Mouse (Mus musculus) liver, embryonic 14.5 days (tissue): ENCODE results near the gene Gsdmc4.
"Not testable (repeated sequence)": the region's sequence is repeated elsewhere in the genome, so short reads cannot be mapped to it uniquely, and the experiment has no call there.

Experiments
- CTCF ChIP-seq: IDR thresholded peaks from 2 replicates; pipeline ENCODE4 v1.5.1; 2016; ENCODE audit warnings: antibody characterized with exemption, low read depth, control low read depth
- EP300 ChIP-seq: IDR thresholded peaks from 2 replicates; pipeline ENCODE4 v1.6.1; 2016; ENCODE audit warnings: antibody characterized with exemption, low read depth

- TF ChIP-seq CTCF, EP300: not testable (repeated sequence)
These were observed 35.9 kb downstream of the Gsdmc4 start for GRCm38 (mm10) chr15:63876160-63876559.
